Mouse (Mus musculus): ENCODE results near the gene Bmf. TPM values are rescaled to one million over a fixed set of nuclear protein-coding genes. Genes with fewer than 3 reads are reported as not detected.

Gene Bmf
- polyA plus RNA-seq, 1 experiment from 2014 or later = 3.0 TPM

DNA sequence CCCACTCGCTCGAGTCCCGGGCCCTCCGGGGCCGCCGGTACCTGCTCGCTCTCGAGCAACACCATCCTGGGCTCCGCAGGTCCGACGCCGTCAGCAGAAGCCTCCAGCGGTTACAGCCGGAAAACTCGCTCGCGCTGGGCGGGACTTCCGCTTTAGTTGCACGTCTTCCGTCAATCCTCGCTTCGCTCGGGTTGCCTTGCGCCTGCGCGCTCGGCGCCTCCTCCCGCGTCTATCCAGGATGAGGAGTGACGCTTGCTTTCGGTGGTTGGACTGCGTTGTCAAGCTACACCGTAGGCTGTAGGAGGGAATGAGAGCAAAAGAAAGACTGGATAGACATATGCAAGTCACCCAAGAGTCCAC is 70.0 kb downstream of the Bmf start, which contains the start of gene Srp14:
Gene Srp14 (minus strand): TSS at position 162 of the 360 bp plus-strand sequence.
- Histone ChIP-seq H3K9me3 (replicated peaks; ENCODE audit: control insufficient read depth, low read length) (no peaks in the 10 kb centered on the region), H3K9ac (ENCODE audit: low read length) (peak within 1 kb of the TSS; percentile 85), H3K36me3 (ENCODE audit: control insufficient read depth, insufficient read depth, low read length) (peaks cover 30% of the 10 kb centered on the region), H3K4me2 (ENCODE audit: low read length) (peak within 1 kb of the TSS; percentile 84), H3K27ac (ENCODE audit: low read depth, low read length) (peak within 1 kb of the TSS; percentile 59; the same call in 1 of the 2 replicates), H3K27me3 (replicated peaks; ENCODE audit: control insufficient read depth, insufficient read depth, low read length) (no peaks in the 10 kb centered on the region), H3K4me3 (ENCODE audit: low read depth, low read length) (peak within 1 kb of the TSS; percentile 92), H3K4me1 (ENCODE audit: control insufficient read depth, insufficient read depth, low read length) (peaks cover 8% of the 10 kb centered on the region)
- WGBS = 0% methylated on average over 35 of the region's 35 CpGs
- ATAC-seq = peak; percentile 98
- DNase-seq (ENCODE audit: low spot score) = peak; percentile 99

DNA sequence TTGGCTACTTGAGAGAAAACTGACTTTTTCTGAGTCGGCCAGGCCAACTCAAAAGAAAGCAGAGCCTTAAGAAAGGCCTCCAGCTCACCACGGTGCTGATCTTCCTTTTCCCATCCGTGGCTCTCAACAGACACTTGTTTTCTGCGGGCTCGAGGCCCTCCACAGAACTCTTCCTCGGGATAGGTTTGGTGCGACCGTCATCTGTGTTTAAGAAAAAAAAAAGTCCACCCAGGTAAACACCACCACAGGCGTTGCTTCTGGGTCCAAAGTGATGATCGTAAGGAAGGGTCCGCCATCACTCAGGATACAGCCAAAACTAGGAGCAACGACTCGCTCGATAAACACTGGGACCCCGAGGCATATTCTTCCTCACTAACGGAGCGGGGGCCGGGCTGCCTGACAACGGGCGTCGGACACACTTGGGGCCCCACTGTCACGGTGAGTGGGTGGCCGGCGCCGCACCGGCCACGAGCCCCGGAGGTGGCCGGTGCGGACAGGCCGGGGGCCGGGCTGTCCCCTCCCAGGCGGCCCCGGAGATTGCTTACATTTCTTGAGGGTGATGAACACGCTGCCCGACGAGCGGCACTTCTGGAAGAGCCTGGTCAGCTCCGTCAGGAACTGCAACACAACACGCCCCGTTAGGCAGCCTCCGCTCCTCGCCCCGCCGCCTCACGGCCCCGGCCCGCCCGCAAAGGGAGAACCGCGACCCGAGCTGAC is 70.5 kb downstream of the Bmf start:
- peak overlapping the region; percentile 84 for H3K4me2 ChIP-seq (ENCODE audit: low read length)
- peaks cover 35% of the 10 kb centered on the region for H3K36me3 ChIP-seq (ENCODE audit: control insufficient read depth, insufficient read depth, low read length)
- peak overlapping the region; percentile 85 for H3K9ac ChIP-seq (ENCODE audit: low read length)
- H3K27ac ChIP-seq (ENCODE audit: low read depth, low read length) = peak overlapping the region; percentile 59; the same call in 1 of the 2 replicates
- H3K27me3 ChIP-seq (replicated peaks; ENCODE audit: control insufficient read depth, insufficient read depth, low read length) = no peaks in the 10 kb centered on the region
- WGBS = 3% methylated on average over 45 of the region's 52 CpGs
- peak overlapping the region; percentile 92 for H3K4me3 ChIP-seq (ENCODE audit: low read depth, low read length)
- ATAC-seq (peak; percentile 82), DNase-seq (ENCODE audit: low spot score) (no peak)
- H3K9me3 ChIP-seq (replicated peaks; ENCODE audit: control insufficient read depth, low read length) = no peaks in the 10 kb centered on the region
- H3K4me1 ChIP-seq (ENCODE audit: control insufficient read depth, insufficient read depth, low read length) = peaks cover 8% of the 10 kb centered on the region

Other genes with a start within 250 kb of the Bmf start
- gene Gpr176, start 176.3 kb downstream of the Bmf start, polyA plus RNA-seq (2014; fragmentation: Nextera tagmentation; extraction: Ambion mirVana) = 2.8 and 3.0 TPM in 2 replicates
- gene Eif2ak4, start 161.1 kb downstream of the Bmf start, polyA plus RNA-seq (2014; fragmentation: Nextera tagmentation; extraction: Ambion mirVana) = 6.4 and 8.4 TPM in 2 replicates
- 341 and 381 TPM in 2 replicates for gene Srp14, start 70.0 kb downstream of the Bmf start, polyA plus RNA-seq (2014; fragmentation: Nextera tagmentation; extraction: Ambion mirVana)
- gene Bub1b, start 48.5 kb upstream of the Bmf start, polyA plus RNA-seq (2014; fragmentation: Nextera tagmentation; extraction: Ambion mirVana) = 40.9 and 47.5 TPM in 2 replicates
- gene Pak6, start 113.6 kb upstream of the Bmf start, polyA plus RNA-seq (2014; fragmentation: Nextera tagmentation; extraction: Ambion mirVana) = 14.0 and 18.7 TPM in 2 replicates
- gene Ankrd63, start 154.3 kb upstream of the Bmf start, polyA plus RNA-seq (2014; fragmentation: Nextera tagmentation; extraction: Ambion mirVana) = 0.28 and 0.41 TPM in 2 replicates
- gene Plcb2, start 178.8 kb upstream of the Bmf start, polyA plus RNA-seq (2014; fragmentation: Nextera tagmentation; extraction: Ambion mirVana) = 0.48 and 0.57 TPM in 2 replicates
- gene Inafm2, start 196.1 kb upstream of the Bmf start, polyA plus RNA-seq (2014; fragmentation: Nextera tagmentation; extraction: Ambion mirVana) = 32.1 and 33.7 TPM in 2 replicates
- gene Ccdc9b, start 213.0 kb upstream of the Bmf start, polyA plus RNA-seq (2014; fragmentation: Nextera tagmentation; extraction: Ambion mirVana) = 1.0 and 1.2 TPM in 2 replicates
- gene Phgr1, start 223.1 kb upstream of the Bmf start, polyA plus RNA-seq (2014; fragmentation: Nextera tagmentation; extraction: Ambion mirVana) = not detected in 2 replicates
- 18.0 and 24.5 TPM in 2 replicates for gene Disp2, start 230.0 kb upstream of the Bmf start, polyA plus RNA-seq (2014; fragmentation: Nextera tagmentation; extraction: Ambion mirVana)

Data from forebrain, embryonic 14.5 days (tissue).